Mouse (Mus musculus) lung, embryonic 14.5 days (tissue): ENCODE measurements at regions not wholly inside any gene's neighbourhood (a gene's known extent, or its start where the extent isn't known, plus 50 kb on each side); places are given as distances from the start of the nearest gene placed in this dataset.

Experiments
- ATAC-seq: fragments of 200-750 bp; cut with Nextera tagmentation; 2 replicates; pipeline ENCODE4 v1.8.0; 2017; ENCODE audit warnings: mild to moderate bottlenecking, moderate TSS enrichment, moderate library complexity; ENCODE audit not compliant: insufficient read depth
- DNase-seq: peaks from one replicate; pipeline ENCODE4 v3.0.0-alpha.2; 2015
- H3K27ac ChIP-seq: fragments of 300-500 bp; sonication (generic); 2 replicates; pipeline ENCODE4 v1.5.1; 2014; ENCODE audit warnings: low read depth, mild to moderate bottlenecking, moderate library complexity
- H3K27me3 ChIP-seq: fragments of 300-500 bp; sonication (generic); 2 replicates; pipeline ENCODE4 v1.6.1; 2014; ENCODE audit warnings: low read length, control low read depth; ENCODE audit not compliant: insufficient read depth
- H3K36me3 ChIP-seq: fragments of 300-500 bp; sonication (generic); 2 replicates; pipeline ENCODE4 v1.6.1; 2014; ENCODE audit warnings: control low read depth; ENCODE audit not compliant: insufficient read depth
- H3K4me1 ChIP-seq: fragments of 300-500 bp; sonication (generic); 2 replicates; pipeline ENCODE4 v1.6.1; 2014; ENCODE audit warnings: antibody characterized with exemption, control low read depth; ENCODE audit not compliant: insufficient read depth
- H3K4me2 ChIP-seq: fragments of 300-500 bp; sonication (generic); 2 replicates; pipeline ENCODE4 v1.6.1; 2014; ENCODE audit warnings: mild to moderate bottlenecking
- H3K4me3 ChIP-seq: fragments of 300-500 bp; sonication (generic); 2 replicates; pipeline ENCODE4 v1.5.1; 2014; ENCODE audit warnings: low read depth, low read length
- H3K9ac ChIP-seq: fragments of 300-500 bp; sonication (generic); 2 replicates; pipeline ENCODE4 v1.6.1; 2014
- H3K9me3 ChIP-seq: fragments of 300-500 bp; sonication (generic); 2 replicates; pipeline ENCODE4 v1.6.1; 2016; ENCODE audit warnings: low read depth, low read length, control low read depth
- CTCF ChIP-seq: IDR thresholded peaks from 2 replicates; pipeline ENCODE4 v1.5.1; 2016; ENCODE audit warnings: antibody characterized with exemption, low read depth
- WGBS: fragments of 180-500 bp; shearing (Covaris S2); extraction: QIAGEN DNeasy Blood & Tissue Kit; methylation state at CpG from one replicate; pipeline ENCODE4 v1.1.7; 2014; 5-methylcytosine and 5-hydroxymethylcytosine counted together

DNA sequence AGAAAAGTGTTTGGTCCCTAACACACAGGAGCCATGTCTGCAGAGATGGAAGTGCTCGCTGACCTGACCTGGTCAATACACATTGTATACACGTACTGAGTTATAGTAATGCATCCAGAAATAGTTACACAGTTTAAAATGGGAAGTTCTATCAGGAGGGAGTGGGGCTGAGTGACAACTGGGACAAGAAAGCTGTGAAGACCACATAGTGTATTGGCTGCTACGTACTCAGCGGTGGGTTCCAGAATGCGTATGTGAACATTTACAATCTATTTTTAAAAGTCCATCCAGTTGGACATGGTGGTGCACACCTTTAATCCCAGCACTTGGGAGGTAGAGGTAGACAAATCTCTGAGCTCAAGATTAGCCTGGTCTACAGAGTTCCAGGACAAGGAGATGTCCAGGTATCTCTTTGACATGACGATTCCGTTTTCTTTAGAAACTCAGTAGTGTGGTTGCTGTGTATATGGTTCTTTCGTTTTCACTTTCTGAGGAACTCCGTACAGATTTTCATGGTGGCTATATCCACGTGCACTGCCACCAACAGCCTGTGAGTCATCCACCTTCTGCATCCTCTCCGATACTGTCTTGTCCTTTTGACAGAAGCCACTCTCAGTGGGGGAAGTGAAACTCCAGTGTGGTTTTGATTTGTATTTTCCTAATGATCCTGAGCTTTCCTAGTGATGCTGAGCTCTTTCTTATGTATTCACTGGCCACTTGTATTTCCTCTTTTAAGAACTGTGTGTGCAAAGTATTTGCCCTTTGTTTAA is 110.1 kb upstream of the Pde7b start:
- no peak overlapping the region for H3K27ac ChIP-seq
- peaks cover 5% of the 10 kb centered on the region; the same call in 1 of the 2 replicates for H3K4me1 ChIP-seq
- no peaks in the 10 kb centered on the region for H3K9me3 ChIP-seq
- WGBS = 78% methylated on average over 11 of the region's 11 CpGs
- no peaks in the 10 kb centered on the region for H3K27me3 ChIP-seq
- no peak overlapping the region for H3K4me3 ChIP-seq
- H3K9ac ChIP-seq = no peak overlapping the region
- no peaks in the 10 kb centered on the region for H3K36me3 ChIP-seq
- H3K4me2 ChIP-seq = no peak overlapping the region
- DNase-seq = peak; percentile 26
- TF ChIP-seq CTCF = no peak
- ATAC-seq = no peak

DNA sequence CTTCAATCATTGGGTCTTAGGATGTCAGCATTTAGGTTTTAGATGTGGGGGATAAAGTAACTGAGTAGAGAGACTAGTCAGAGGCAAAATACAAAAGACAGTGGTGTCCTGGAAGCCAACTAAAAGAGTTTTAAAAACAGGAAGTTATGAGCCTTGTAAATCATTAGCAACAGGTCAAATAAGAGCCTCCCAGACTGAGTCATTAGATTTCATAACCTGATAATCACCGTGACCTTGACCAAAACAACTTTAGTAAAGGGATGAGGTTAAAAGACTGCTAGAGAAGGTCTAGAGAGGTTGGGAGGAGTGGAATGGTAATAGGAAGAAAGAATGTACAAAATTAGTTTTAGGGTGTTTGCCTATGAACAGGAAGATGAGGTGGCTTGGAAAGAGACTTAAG is 103.4 kb upstream of the Pde7b start:
- no peak overlapping the region for H3K9ac ChIP-seq
- no peak overlapping the region for H3K4me2 ChIP-seq
- H3K27me3 ChIP-seq = no peaks in the 10 kb centered on the region
- WGBS = 61% methylated on average over 1 of the region's 1 CpGs
- H3K27ac ChIP-seq = no peak overlapping the region
- ATAC-seq (no peak), DNase-seq (no peak)
- peaks cover 5% of the 10 kb centered on the region; the same call in 1 of the 2 replicates for H3K4me1 ChIP-seq
- no peak overlapping the region for H3K4me3 ChIP-seq
- no peaks in the 10 kb centered on the region for H3K36me3 ChIP-seq
- TF ChIP-seq CTCF = no peak
- no peaks in the 10 kb centered on the region for H3K9me3 ChIP-seq

DNA sequence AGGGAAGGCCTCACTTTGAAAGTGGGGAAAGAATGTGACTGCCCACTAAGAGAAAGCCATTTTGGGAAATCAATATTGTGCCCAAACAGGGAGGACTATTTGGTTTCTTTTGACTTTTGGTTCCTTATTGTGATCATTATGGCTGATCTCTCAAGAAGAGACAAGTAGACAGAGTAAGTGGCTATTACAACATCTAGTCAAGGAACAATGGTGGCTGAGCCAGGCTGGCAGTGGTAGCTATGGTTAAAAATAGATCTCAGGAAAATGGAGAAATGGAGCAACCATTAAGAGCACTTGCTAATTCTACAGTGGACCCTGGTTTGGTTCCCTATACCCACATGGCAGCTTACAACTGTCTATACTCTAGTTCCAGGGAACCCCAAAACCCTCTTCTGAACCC is 102.6 kb upstream of the Pde7b start:
- no peak overlapping the region for H3K4me2 ChIP-seq
- TF ChIP-seq CTCF = no peak
- ATAC-seq = no peak

DNA sequence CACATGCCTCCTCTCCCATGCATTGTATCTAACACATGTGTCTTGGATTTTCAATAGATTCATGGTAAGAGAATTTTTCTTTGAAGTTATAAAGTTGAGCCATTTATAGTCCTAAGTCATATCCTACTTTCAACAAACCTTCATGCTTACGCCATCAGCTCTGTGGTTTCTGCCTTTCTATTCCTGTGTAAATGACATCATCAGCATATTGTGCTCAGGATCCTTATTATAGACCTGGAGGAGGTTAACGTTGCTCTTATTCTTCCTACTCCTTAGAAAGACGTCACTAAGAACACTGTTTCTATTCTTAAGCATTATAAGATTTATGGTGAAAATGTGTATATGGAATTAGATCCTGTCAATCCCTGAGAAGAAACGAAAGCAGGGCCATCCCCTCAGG is 93.7 kb upstream of the Pde7b start:
- 60% methylated on average over 4 of the region's 4 CpGs for WGBS
- H3K4me1 ChIP-seq = no peaks in the 10 kb centered on the region
- ATAC-seq (no peak), DNase-seq (no peak)
- no peak overlapping the region for H3K9ac ChIP-seq
- H3K4me3 ChIP-seq = no peak overlapping the region
- H3K36me3 ChIP-seq = no peaks in the 10 kb centered on the region
- no peak overlapping the region for H3K4me2 ChIP-seq
- no peaks in the 10 kb centered on the region for H3K9me3 ChIP-seq
- H3K27me3 ChIP-seq = no peaks in the 10 kb centered on the region
- TF ChIP-seq CTCF = no peak
- no peak overlapping the region for H3K27ac ChIP-seq

More for the DNA sequence above, 102.6 kb upstream of the Pde7b start:
- H3K36me3 ChIP-seq = no peaks in the 10 kb centered on the region
- no peak overlapping the region for H3K9ac ChIP-seq
- H3K9me3 ChIP-seq = no peaks in the 10 kb centered on the region
- no peak overlapping the region for H3K27ac ChIP-seq
- DNase-seq = no peak
- no peaks in the 10 kb centered on the region for H3K27me3 ChIP-seq
- no peak overlapping the region for H3K4me3 ChIP-seq
- H3K4me1 ChIP-seq = peaks cover 5% of the 10 kb centered on the region; the same call in 1 of the 2 replicates

DNA sequence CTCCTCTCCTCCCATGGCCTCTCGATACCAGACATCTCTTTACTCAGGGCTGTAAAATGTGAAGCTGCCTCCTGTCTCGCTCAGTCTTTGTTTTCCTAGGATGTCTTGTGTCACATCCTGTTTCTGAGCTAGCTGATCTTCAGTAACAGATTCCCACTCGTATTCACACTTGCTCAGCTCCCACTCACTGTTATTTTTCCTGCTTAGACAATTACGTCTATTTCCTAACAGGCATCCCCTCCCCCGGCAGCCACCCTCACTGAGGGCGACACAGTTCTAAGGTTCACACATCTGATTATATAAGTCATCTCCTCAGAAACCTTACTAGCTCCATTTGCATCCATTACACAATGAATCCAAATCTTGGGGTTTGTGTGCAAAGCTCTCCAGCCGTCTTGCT is 74.9 kb upstream of the Pde7b start:
- Histone ChIP-seq H3K36me3 (no peaks in the 10 kb centered on the region), H3K27me3 (no peaks in the 10 kb centered on the region), H3K9ac (no peak overlapping the region), H3K4me2 (no peak overlapping the region), H3K4me1 (no peaks in the 10 kb centered on the region), H3K4me3 (no peak overlapping the region), H3K27ac (no peak overlapping the region), H3K9me3 (no peaks in the 10 kb centered on the region)
- no peak for TF ChIP-seq CTCF
- DNase-seq (no peak), ATAC-seq (no peak)
- 41% methylated on average over 7 of the region's 7 CpGs for WGBS

DNA sequence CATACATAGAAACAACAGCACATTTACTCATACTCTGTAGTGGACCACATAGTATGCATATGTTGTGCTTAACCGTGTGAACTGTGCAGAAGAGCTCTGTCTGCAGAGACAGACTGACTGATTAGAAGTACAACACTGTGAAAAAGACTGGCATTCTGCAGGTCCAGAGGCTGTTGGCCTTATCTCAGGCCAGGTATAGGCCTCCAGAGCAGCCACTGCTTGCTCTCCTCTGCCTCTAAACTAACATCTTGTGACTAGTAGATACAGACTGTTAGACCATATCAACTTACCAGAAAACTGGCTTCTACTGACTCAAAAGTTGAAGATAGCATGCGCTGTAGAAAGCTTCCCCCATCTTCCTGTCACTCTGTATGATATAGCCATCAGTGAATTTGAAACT is 73.5 kb upstream of the Pde7b start:
- Histone ChIP-seq H3K27me3 (no peaks in the 10 kb centered on the region), H3K9me3 (no peaks in the 10 kb centered on the region), H3K27ac (no peak overlapping the region), H3K4me1 (no peaks in the 10 kb centered on the region), H3K4me3 (no peak overlapping the region), H3K9ac (no peak overlapping the region), H3K36me3 (no peaks in the 10 kb centered on the region), H3K4me2 (no peak overlapping the region)
- ATAC-seq (no peak), DNase-seq (no peak)
- TF ChIP-seq CTCF = no peak
- WGBS = 75% methylated on average over 2 of the region's 2 CpGs

- Histone ChIP-seq H3K36me3 (no peaks in the 10 kb centered on the region), H3K4me1 (no peaks in the 10 kb centered on the region), H3K27me3 (no peaks in the 10 kb centered on the region), H3K9me3 (no peaks in the 10 kb centered on the region), H3K27ac (no peak overlapping the region), H3K4me3 (no peak overlapping the region), H3K9ac (no peak overlapping the region), H3K4me2 (no peak overlapping the region)
- no peak for TF ChIP-seq CTCF
- no peak for ATAC-seq
- WGBS = 73% methylated on average over 6 of the region's 6 CpGs
- DNase-seq = no peak
These were observed 69.1 kb upstream of the Pde7b start for GRCm38 (mm10) chr10:20793956-20794355.
